ENCODE assay signal across 16 mouse cellular contexts in genomic region chr15:12212266-12212665, GRCm38 (mm10). TPM values are rescaled to one million over a fixed set of nuclear protein-coding genes. Genes with fewer than 3 reads are reported as not detected.
DNase-seq lines count a peak whose midpoint lies in the region; TF ChIP-seq lines count a peak whose summit lies in the region.
"Had no signal": no experiment of that assay in that cellular context is flagged by ENCODE, and none has a peak within 500 bp of the region (broad histone marks: within the 10 kb centered on the region; RNA-seq: fewer than 3 reads in every experiment).

No protein-coding gene starts in this region.

- H3K36me3 ChIP-seq in MEL (ENCODE audit: control insufficient read depth in 1 of 2, insufficient read depth in 2 of 2, low read length in 2 of 2) = peaks cover 0 to 6% of the 10 kb centered on the region in 2 experiments
- H3K36me3 ChIP-seq: embryonic facial prominence, embryonic 12.5 days; embryonic facial prominence, embryonic 15.5 days; hindbrain, embryonic 10.5 days; hindbrain, embryonic 13.5 days had no signal

- intact Hi-C loops in left cerebral cortex, adult 2 months (cut with DNase I) = loop anchor here (10.0 kb wide), 1 partner anchor 583 kb away; no protein-coding TSS in a partner anchor
- intact Hi-C loops in heart, postnatal 10 days (cut with DNase I) = no loop called here

- peaks cover 77% of the 10 kb centered on the region for H3K79me2 ChIP-seq in MEL (ENCODE audit: control insufficient read depth, insufficient read depth, low read length, poor library complexity)

- no peak for DNase-seq in cerebellum, adult 2 months
- DNase-seq in cerebellum, adult 8-10 months = no peak
- no peak for DNase-seq in left cerebral cortex, adult 2 months (ENCODE audit: extremely low spot score in 1 of 2, low spot score in 2 of 2)
- DNase-seq in left cerebral cortex, adult 8-10 months (ENCODE audit: low spot score in 2 of 2) = no peak
- no peak for DNase-seq in MEL (ENCODE audit: low read depth, low spot score)
- no peak for DNase-seq in lung, adult 2 months
- DNase-seq in heart, postnatal 10 days = no peak
- DNase-seq: adrenal gland, adult 8-10 months; adrenal gland, postnatal 25 days; forebrain, postnatal 0 days; gastrocnemius, postnatal 14 days had no signal

- H3K9me3 ChIP-seq in MEL (replicated peaks; ENCODE audit: insufficient read depth, low read length) = no peaks in the 10 kb centered on the region
- H3K9me3 ChIP-seq: embryonic facial prominence, embryonic 12.5 days; embryonic facial prominence, embryonic 15.5 days; hindbrain, embryonic 10.5 days; hindbrain, embryonic 13.5 days had no signal

- no peak overlapping the region for H3K9ac ChIP-seq in MEL (ENCODE audit: control insufficient read depth, low read depth, low read length, poor library complexity, severe bottlenecking)
- H3K9ac ChIP-seq: embryonic facial prominence, embryonic 12.5 days; embryonic facial prominence, embryonic 15.5 days; forebrain, postnatal 0 days; hindbrain, embryonic 13.5 days had no signal

- no peak overlapping the region for H3K4me3 ChIP-seq in cerebellum, adult 2 months (replicated peaks; ENCODE audit: insufficient read depth, low read depth, low read length)
- H3K4me3 ChIP-seq in left cerebral cortex, adult 2 months = no peak overlapping the region
- H3K4me3 ChIP-seq in MEL (ENCODE audit: control insufficient read depth in 1 of 2, insufficient read depth in 1 of 2, low read depth in 2 of 2, low read length in 2 of 2) = no peak overlapping the region
- no peak overlapping the region for H3K4me3 ChIP-seq in lung, adult 2 months (replicated peaks; ENCODE audit: extremely low read depth, low read depth, low read length)
- H3K4me3 ChIP-seq: embryonic facial prominence, embryonic 12.5 days; embryonic facial prominence, embryonic 15.5 days; gastrocnemius, adult 2 months; hindbrain, embryonic 10.5 days; hindbrain, embryonic 13.5 days had no signal

- WGBS in cerebellum, adult 2 months = 93% methylated on average over 1 of the region's 1 CpGs
- WGBS in lung, adult 2 months = 92% methylated on average over 1 of the region's 1 CpGs

- H3K27me3 ChIP-seq in cerebellum, adult 2 months (ENCODE audit: control insufficient read depth, insufficient read depth, low read length) = no peaks in the 10 kb centered on the region
- no peaks in the 10 kb centered on the region for H3K27me3 ChIP-seq in MEL (ENCODE audit: control insufficient read depth in 1 of 2, insufficient read depth in 2 of 2, low read length in 2 of 2)
- H3K27me3 ChIP-seq: embryonic facial prominence, embryonic 12.5 days; embryonic facial prominence, embryonic 15.5 days; hindbrain, embryonic 13.5 days had no signal

- TF ChIP-seq EP300 in MEL (IDR thresholded peaks at IDR 0.05; ENCODE audit: low read depth in 1 of 2, low read length in 2 of 2) = no peak

- H3K27ac ChIP-seq in cerebellum, adult 2 months (ENCODE audit: insufficient read depth, low read length) = peak overlapping the region; percentile 69; the same call in 1 of the 2 replicates
- H3K27ac ChIP-seq in left cerebral cortex, adult 2 months = peak overlapping the region; percentile 50; the same call in 1 of the 2 replicates
- no peak overlapping the region for H3K27ac ChIP-seq in MEL (ENCODE audit: control insufficient read depth, low read depth, low read length)
- H3K27ac ChIP-seq: embryonic facial prominence, embryonic 12.5 days; embryonic facial prominence, embryonic 15.5 days; gastrocnemius, adult 2 months; hindbrain, embryonic 10.5 days; hindbrain, embryonic 13.5 days had no signal

- TF ChIP-seq CTCF in cerebellum, adult 2 months (IDR thresholded peaks at IDR 0.05; ENCODE audit: borderline replicate concordance, insufficient read depth, low read depth, low read length) = no peak
- no peak for TF ChIP-seq CTCF in left cerebral cortex, adult 2 months (IDR thresholded peaks at IDR 0.05)
- no peak for TF ChIP-seq CTCF in MEL (IDR thresholded peaks at IDR 0.05 in 2 of 3, conservative IDR thresholded peaks at IDR 0.05 in 1 of 3; ENCODE audit: control insufficient read depth in 1 of 3, insufficient read depth in 1 of 3, low read depth in 2 of 3, low read length in 3 of 3, poor library complexity in 1 of 3, severe bottlenecking in 1 of 3)
- TF ChIP-seq CTCF in lung, adult 2 months (IDR thresholded peaks at IDR 0.05; ENCODE audit: insufficient read depth, low read length) = no peak

- no peak for TF ChIP-seq POLR2A in cerebellum, adult 2 months (IDR thresholded peaks at IDR 0.05; ENCODE audit: borderline replicate concordance, insufficient read depth, low read length)
- no peak for TF ChIP-seq POLR2A in MEL (IDR thresholded peaks at IDR 0.05; ENCODE audit: control insufficient read depth in 1 of 2, insufficient read depth in 1 of 2, low read depth in 1 of 2, low read length in 2 of 2, poor library complexity in 1 of 2)
- no peak for TF ChIP-seq POLR2A in lung, adult 2 months (IDR thresholded peaks at IDR 0.05; ENCODE audit: borderline replicate concordance, extremely low read depth, low read depth, low read length)

- peaks cover 59% of the 10 kb centered on the region for H3K4me1 ChIP-seq in cerebellum, adult 2 months (ENCODE audit: control insufficient read depth, insufficient read depth, low read length)
- peaks cover 0 to 2% of the 10 kb centered on the region in 2 experiments; a peak in 2 of 4 replicates for H3K4me1 ChIP-seq in MEL (ENCODE audit: control insufficient read depth in 1 of 2, insufficient read depth in 2 of 2, low read length in 2 of 2)
- H3K4me1 ChIP-seq in lung, adult 2 months (ENCODE audit: control insufficient read depth, insufficient read depth, low read length) = peaks cover 20% of the 10 kb centered on the region

- no peak for TF ChIP-seq RAD21 in MEL (IDR thresholded peaks at IDR 0.05; ENCODE audit: low read depth, low read length)

TF ChIP-seq in MEL, 35 proteins besides CTCF, POLR2A, EP300 and RAD21:
- TF ChIP-seq NELFE (IDR thresholded peaks at IDR 0.05; ENCODE audit: low read depth, low read length) (no peak), MAFK (IDR thresholded peaks at IDR 0.05; ENCODE audit: borderline replicate concordance, low read depth, low read length) (0 out of 2 replicates have a peak, but pooled peaks have one; percentile 16)

RNA-seq across cellular contexts. Expression of gene Mtmr12, which starts 7.4 kb away (rescaled TPM):
- polyA plus RNA-seq in cerebellum, adult 2 months (2012; rRNA removed) = 18.7 and 19.0 TPM in 2 replicates
- total RNA-seq in left cerebral cortex, adult 2 months (2021) = 10 to 100 TPM; 54.9 to 55.6 TPM
- total RNA-seq in left cerebral cortex, adult 8-10 months (2022) = 10 to 100 TPM; 42.9 to 47.1 (median 44.7) TPM
- 14.3 and 18.0 TPM in 2 replicates for total RNA-seq in MEL (2012; rRNA removed)
- 10 to 100 TPM in 1 of 2 experiments, not detected in 1; 38.2 TPM for polyA plus RNA-seq in MEL (2012; ENCODE audit: insufficient read depth in 1 of 2, insufficient read length in 2 of 2, low read depth in 1 of 2, low replicate concordance in 2 of 2, missing spikeins in 1 of 2)
- 20.2 and 25.9 TPM in 2 replicates for polyA plus RNA-seq in lung, adult 2 months (2012; rRNA removed)
- 10 to 100 TPM; 18.6 to 21.3 TPM for total RNA-seq in heart, postnatal 10 days (2021)
